Mouse (Mus musculus): ENCODE measurements around the gene Slitrk4.

GRCm38 (mm10) chrX:64277991-64278301 is 1.1 kb upstream of the Slitrk4 start:
- TF ChIP-seq CTCF (IDR thresholded peaks at IDR 0.05) = no peak
- TF ChIP-seq EP300 (IDR thresholded peaks at IDR 0.05) = no peak

Data from lung, postnatal 0 days (tissue).